ENCODE assay signal across 11 mouse cellular contexts in genomic region chr7:144935563-144935962, GRCm38 (mm10). TPM values are rescaled to one million over a fixed set of nuclear protein-coding genes. Genes with fewer than 3 reads are reported as not detected.
DNase-seq lines count a peak whose midpoint lies in the region; ATAC-seq and TF ChIP-seq lines count a peak whose summit lies in the region.
"Had no signal": no experiment of that assay in that cellular context is flagged by ENCODE, and none has a peak within 500 bp of the region (broad histone marks: within the 10 kb centered on the region; RNA-seq: fewer than 3 reads in every experiment).

No protein-coding gene starts in this region.

- intact Hi-C loops in gastrocnemius, adult 2 months (cut with DNase I) = loop anchor here (5.0 kb wide), 1 partner anchor 257 kb away; no protein-coding TSS in a partner anchor

- peaks cover 22% of the 10 kb centered on the region for H3K27me3 ChIP-seq in midbrain, embryonic 12.5 days
- H3K27me3 ChIP-seq in midbrain, embryonic 10.5 days (ENCODE audit: low read depth, poor library complexity, severe bottlenecking) = peaks cover 18% of the 10 kb centered on the region
- no peaks in the 10 kb centered on the region for H3K27me3 ChIP-seq in kidney, postnatal 0 days (ENCODE audit: insufficient read depth, low read length)
- H3K27me3 ChIP-seq in small intestine, adult 2 months (ENCODE audit: control insufficient read depth, insufficient read depth, low read length) = no peaks in the 10 kb centered on the region

- TF ChIP-seq POLR2A in small intestine, adult 2 months (IDR thresholded peaks at IDR 0.05; ENCODE audit: low read depth, low read length) = no peak

- H3K36me3 ChIP-seq in midbrain, embryonic 12.5 days = peaks cover 56% of the 10 kb centered on the region
- peaks cover 74% of the 10 kb centered on the region for H3K36me3 ChIP-seq in midbrain, embryonic 10.5 days
- H3K36me3 ChIP-seq in kidney, postnatal 0 days (ENCODE audit: insufficient read depth, low read length) = peaks cover 39% of the 10 kb centered on the region
- peaks cover 36% of the 10 kb centered on the region for H3K36me3 ChIP-seq in small intestine, adult 2 months (ENCODE audit: control insufficient read depth, insufficient read depth, low read length)

- peak overlapping the region; percentile 15; the same call in 1 of the 2 replicates for H3K9ac ChIP-seq in midbrain, embryonic 12.5 days (replicated peaks)
- H3K9ac ChIP-seq in kidney, postnatal 0 days (ENCODE audit: low read depth, low read length) = 0 out of 2 replicates have a peak overlapping the region, but pooled peaks have one; percentile 0
- H3K9ac ChIP-seq: lung, embryonic 15.5 days had no signal

- no peak overlapping the region for H3K4me3 ChIP-seq in gastrocnemius, adult 2 months
- H3K4me3 ChIP-seq in midbrain, embryonic 12.5 days = no peak overlapping the region
- H3K4me3 ChIP-seq in midbrain, embryonic 10.5 days = no peak overlapping the region
- H3K4me3 ChIP-seq in kidney, postnatal 0 days (replicated peaks; ENCODE audit: low read depth, low read length) = no peak overlapping the region
- no peak overlapping the region for H3K4me3 ChIP-seq in small intestine, adult 2 months (ENCODE audit: low read depth, low read length)
- H3K4me3 ChIP-seq: lung, embryonic 15.5 days had no signal

- peak overlapping the region; percentile 94; the same call in 1 of the 2 replicates for H3K4me2 ChIP-seq in midbrain, embryonic 12.5 days (replicated peaks)
- peak overlapping the region; percentile 99; the same call in 1 of the 2 replicates for H3K4me2 ChIP-seq in kidney, postnatal 0 days (ENCODE audit: low read length)
- H3K4me2 ChIP-seq: lung, embryonic 15.5 days had no signal

- ATAC-seq in midbrain, embryonic 12.5 days (ENCODE audit: low FRiP score, low read depth) = no peak
- no peak for ATAC-seq in kidney, postnatal 0 days (replicated peaks; ENCODE audit: low FRiP score, low read depth)

- peaks cover 44% of the 10 kb centered on the region for H3K4me1 ChIP-seq in midbrain, embryonic 12.5 days
- peaks cover 56% of the 10 kb centered on the region for H3K4me1 ChIP-seq in midbrain, embryonic 10.5 days
- H3K4me1 ChIP-seq in kidney, postnatal 0 days (replicated peaks; ENCODE audit: insufficient read depth, low read length) = peaks cover 4% of the 10 kb centered on the region; the same call in 1 of the 2 replicates
- H3K4me1 ChIP-seq in small intestine, adult 2 months (ENCODE audit: control insufficient read depth, insufficient read depth, insufficient read length, low read length) = peaks cover 2% of the 10 kb centered on the region; the same call in 1 of the 2 replicates

- peak; percentile 45 for TF ChIP-seq CTCF in gastrocnemius, adult 2 months (IDR thresholded peaks at IDR 0.05)
- peak; percentile 66 for TF ChIP-seq CTCF in kidney, postnatal 0 days (IDR thresholded peaks at IDR 0.05; ENCODE audit: low read depth)
- TF ChIP-seq CTCF in small intestine, adult 2 months (IDR thresholded peaks at IDR 0.05; ENCODE audit: extremely low read depth, insufficient read length, insufficient replicate concordance, low read depth, low read length) = peak; percentile 35; the same call in 1 of the 2 replicates

- H3K9me3 ChIP-seq in midbrain, embryonic 12.5 days = no peaks in the 10 kb centered on the region
- H3K9me3 ChIP-seq in midbrain, embryonic 10.5 days (replicated peaks) = no peaks in the 10 kb centered on the region
- H3K9me3 ChIP-seq in kidney, postnatal 0 days (replicated peaks; ENCODE audit: low read length) = no peaks in the 10 kb centered on the region
- H3K9me3 ChIP-seq: G1E; lung, embryonic 15.5 days had no signal

- no peak overlapping the region for H3K27ac ChIP-seq in gastrocnemius, adult 2 months
- 0 out of 2 replicates have a peak overlapping the region, but pooled peaks have one; percentile 26 for H3K27ac ChIP-seq in midbrain, embryonic 12.5 days (replicated peaks)
- no peak overlapping the region for H3K27ac ChIP-seq in midbrain, embryonic 10.5 days (replicated peaks)
- H3K27ac ChIP-seq in kidney, postnatal 0 days = no peak overlapping the region
- H3K27ac ChIP-seq in small intestine, adult 2 months (ENCODE audit: insufficient read depth, low read depth, low read length) = no peak overlapping the region
- H3K27ac ChIP-seq: lung, embryonic 15.5 days had no signal

- DNase-seq in gastrocnemius, adult 2 months = peak; percentile 30
- DNase-seq in gastrocnemius, adult 8-10 months (ENCODE audit: low spot score in 2 of 2) = no peak
- no peak for DNase-seq in midbrain, embryonic 10.5 days (ENCODE audit: low spot score)
- DNase-seq in cerebellum, adult 9-11 months = peak; percentile 82
- DNase-seq in kidney, postnatal 0 days (ENCODE audit: low spot score) = peak; percentile 75
- DNase-seq in spleen, postnatal 10 days (ENCODE audit: low spot score in 2 of 2) = no peak

- WGBS in midbrain, embryonic 12.5 days = 64% methylated on average over 5 of the region's 5 CpGs
- WGBS in midbrain, embryonic 10.5 days = 75% methylated on average over 5 of the region's 5 CpGs
- 52% methylated on average over 5 of the region's 5 CpGs for WGBS in kidney, postnatal 0 days
- 66% methylated on average over 5 of the region's 5 CpGs for WGBS in small intestine, adult 2 months

RNA-seq across cellular contexts. Expression of gene Ccnd1, which starts 4.2 kb away (rescaled TPM):
- total RNA-seq in gastrocnemius, adult 2 months (2021) = 1 to 10 TPM; 1.6 to 5.2 TPM
- 1 to 10 TPM; 2.3 to 6.9 (median 4.0) TPM for total RNA-seq in gastrocnemius, adult 8-10 months (2022)
- 259 and 289 TPM in 2 replicates for polyA plus RNA-seq in midbrain, embryonic 12.5 days (2016; fragmentation: Nextera tagmentation; extraction: Ambion mirVana)
- polyA plus RNA-seq in midbrain, embryonic 10.5 days (2016; fragmentation: Nextera tagmentation; extraction: Ambion mirVana) = 238 and 258 TPM in 2 replicates
- polyA plus RNA-seq in kidney, postnatal 0 days (2015; fragmentation: Nextera tagmentation; extraction: Ambion mirVana) = 212 and 227 TPM in 2 replicates
- 15.9 and 42.5 TPM in 2 replicates for polyA plus RNA-seq in small intestine, adult 2 months (2012; rRNA removed)
- polyA plus RNA-seq: G1E had no signal

RNA-seq across cellular contexts. Expression of gene LTO1, which starts 20.7 kb away (rescaled TPM):
- 1 to 10 TPM; 8.1 to 9.9 TPM for total RNA-seq in gastrocnemius, adult 2 months (2021)
- total RNA-seq in gastrocnemius, adult 8-10 months (2022) = 1 to 10 TPM; 7.8 to 8.9 (median 8.7) TPM
- polyA plus RNA-seq in midbrain, embryonic 12.5 days (2016; fragmentation: Nextera tagmentation; extraction: Ambion mirVana) = 33.6 and 36.4 TPM in 2 replicates
- 30.7 and 34.4 TPM in 2 replicates for polyA plus RNA-seq in midbrain, embryonic 10.5 days (2016; fragmentation: Nextera tagmentation; extraction: Ambion mirVana)
- polyA plus RNA-seq in kidney, postnatal 0 days (2015; fragmentation: Nextera tagmentation; extraction: Ambion mirVana) = 22.4 and 25.9 TPM in 2 replicates
- 6.4 and 14.1 TPM in 2 replicates for polyA plus RNA-seq in small intestine, adult 2 months (2012; rRNA removed)

RNA-seq across cellular contexts. Expression of gene Fgf15, which starts 39.2 kb away (rescaled TPM):
- not detected for total RNA-seq in gastrocnemius, adult 2 months (2021)
- total RNA-seq in gastrocnemius, adult 8-10 months (2022) = not detected
- 69.8 and 95.0 TPM in 2 replicates for polyA plus RNA-seq in midbrain, embryonic 12.5 days (2016; fragmentation: Nextera tagmentation; extraction: Ambion mirVana)
- 96.3 and 110 TPM in 2 replicates for polyA plus RNA-seq in midbrain, embryonic 10.5 days (2016; fragmentation: Nextera tagmentation; extraction: Ambion mirVana)
- 0.87 and 0.92 TPM in 2 replicates for polyA plus RNA-seq in kidney, postnatal 0 days (2015; fragmentation: Nextera tagmentation; extraction: Ambion mirVana)
- polyA plus RNA-seq in small intestine, adult 2 months (2012; rRNA removed) = 2.6 TPM in 1 of 2 replicates, not detected in the other
- polyA plus RNA-seq: frontal cortex, adult 2 months; lung, embryonic 15.5 days had no signal

Comparison
In these comparisons a context has a peak if more than half of its experiments do, and no peak if none do; other contexts are left out.
1. DNase-seq: peak in gastrocnemius, adult 2 months (single experiment), cerebellum, adult 9-11 months (single experiment) and kidney, postnatal 0 days (single experiment); none in gastrocnemius, adult 8-10 months (0 of 2), midbrain, embryonic 10.5 days (single experiment) and spleen, postnatal 10 days (0 of 2).
2. RNA of gene Fgf15, which starts 39.2 kb away (polyA plus RNA-seq): 96.3 to 110 TPM in midbrain, embryonic 10.5 days and 69.8 to 95.0 TPM in midbrain, embryonic 12.5 days; 2.6 TPM in small intestine, adult 2 months and 0.87 to 0.92 TPM in kidney, postnatal 0 days; every median in the first group is over 10 times any median in the second.
3. Peak in every context shown above with its lines, with median percentiles within 50 percentile points of each other: CTCF ChIP-seq.